Mouse (Mus musculus): ENCODE measurements at regions not wholly inside any gene's neighbourhood (a gene's known extent, or its start where the extent isn't known, plus 50 kb on each side); places are given as distances from the start of the nearest gene placed in this dataset.

DNA sequence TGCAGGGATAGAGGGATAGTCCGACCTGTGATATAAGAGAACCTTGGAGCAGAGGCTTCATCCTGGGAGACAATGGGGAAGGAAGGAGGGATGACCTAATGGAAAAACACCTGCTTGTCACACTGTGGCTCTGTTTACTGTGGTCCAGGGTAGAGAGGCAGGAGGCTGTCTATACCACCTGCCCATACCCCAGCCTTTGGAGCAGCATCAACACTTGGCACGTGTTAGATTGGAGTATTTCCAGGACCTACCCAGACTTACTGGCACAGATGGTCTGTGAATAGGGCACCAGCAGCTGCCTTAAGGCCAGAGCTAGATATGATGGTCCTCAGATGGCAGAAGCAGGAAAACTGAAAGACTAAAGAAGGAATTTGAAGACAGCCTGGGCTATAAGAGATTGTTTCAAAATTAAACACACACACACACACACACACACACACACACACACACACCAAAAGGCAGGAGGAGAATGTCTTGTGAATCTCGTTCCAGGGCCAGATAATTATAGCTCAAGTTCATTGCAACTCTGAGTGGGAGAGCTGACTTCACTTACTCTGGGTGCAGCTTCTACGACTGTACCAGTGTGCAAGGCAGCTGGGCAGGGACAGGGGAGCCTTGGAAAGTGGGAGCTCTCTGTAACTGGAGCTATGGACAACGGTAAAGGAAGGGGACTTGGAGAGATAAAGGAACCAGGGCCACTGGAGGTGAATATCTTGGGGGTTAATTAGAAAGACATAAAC lies 227.8 kb upstream of the Sdk2 start:
- TF ChIP-seq CTCF (conservative IDR thresholded peaks at IDR 0.05; ENCODE audit: insufficient read depth, insufficient read length, low read depth, low read length) (no peak), POLR2A (IDR thresholded peaks at IDR 0.05; ENCODE audit: low read depth, low read length) (no peak)

Measured in kidney, adult 2 months (tissue).